Mouse (Mus musculus): ENCODE measurements around the gene Gm21992.

GRCm38 (mm10) chr19:4817182-4817835 lies 5.9 kb upstream of the Gm21992 start:
- TF ChIP-seq CTCF (conservative IDR thresholded peaks at IDR 0.05; ENCODE audit: insufficient read depth, insufficient read length, low read depth, low read length): no peak
- TF ChIP-seq POLR2A (IDR thresholded peaks at IDR 0.05; ENCODE audit: low read depth, low read length): no peak

Measured in kidney, adult 2 months (tissue).